Mouse (Mus musculus): ENCODE measurements around the gene Gm7861.
"Not testable (repeated sequence)": the region's sequence is repeated elsewhere in the genome, so short reads cannot be mapped to it uniquely, and the experiment has no call there.

The Gm7861 gene

DNA sequence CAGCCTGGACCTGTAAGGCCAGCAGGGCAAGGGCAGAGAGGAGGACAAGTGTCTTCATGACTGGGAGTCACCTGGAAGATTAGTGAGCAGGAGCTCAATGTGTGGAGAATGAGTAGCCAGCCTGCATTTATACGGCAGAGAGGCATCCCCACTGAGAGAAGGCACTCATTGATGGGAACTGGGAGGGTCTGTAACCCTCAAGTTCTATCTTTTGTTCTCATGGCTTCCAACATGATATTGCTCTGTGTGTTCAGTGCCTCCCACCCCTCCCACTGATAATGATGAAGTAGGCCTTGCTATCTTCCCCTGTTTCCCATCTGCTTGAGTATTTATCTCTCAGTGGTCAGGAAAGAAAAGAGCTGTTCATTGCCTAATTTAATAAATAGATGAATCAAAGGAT lies at the start of gene Gm7861:
Gm7861 (minus strand) TSS at position 101 of the 400 bp plus-strand sequence.
- DNase-seq, result not testable (repeated sequence)

DNA sequence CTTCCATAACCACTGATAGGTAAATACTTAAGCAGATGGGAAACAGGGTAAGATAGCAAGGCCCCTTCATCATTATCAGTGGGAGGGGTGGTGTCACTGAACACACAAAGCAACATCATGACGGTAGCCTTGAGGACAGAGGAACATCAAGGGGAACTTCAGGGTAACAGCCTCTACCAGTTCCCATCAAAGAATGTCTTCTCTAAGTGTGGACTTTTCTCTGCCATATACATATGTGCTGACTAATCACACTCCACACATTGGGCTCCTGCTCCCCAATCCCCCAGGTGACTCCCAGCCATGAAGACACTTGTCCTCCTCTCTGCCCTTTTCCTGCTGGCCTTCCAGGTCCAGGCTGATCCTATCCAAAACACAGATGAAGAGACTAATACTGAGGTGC lies 23.6 kb upstream of the Gm7861 start, which contains the start of gene Defa26:
Defa26 (plus strand) TSS at position 301 of the 400 bp plus-strand sequence.
- not testable (repeated sequence) for DNase-seq

DNA sequence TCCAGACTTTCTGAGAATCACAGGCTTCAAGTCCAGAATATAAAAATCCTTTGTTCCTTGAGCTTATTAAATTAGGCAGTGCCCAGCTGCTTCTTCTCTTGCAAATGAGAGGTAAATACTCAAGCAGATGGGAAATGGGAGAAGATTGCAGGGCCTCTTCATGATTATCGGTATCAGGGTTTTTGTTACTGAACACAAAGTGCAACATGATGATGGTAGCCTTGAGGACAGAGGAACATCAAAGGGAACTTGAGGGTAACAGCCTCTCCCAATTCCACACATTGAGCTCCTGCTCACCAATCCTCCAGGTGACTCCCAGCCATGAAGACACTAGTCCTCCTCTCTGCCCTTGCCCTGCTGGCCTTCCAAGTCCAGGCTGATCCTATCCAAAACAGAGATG lies 11.6 kb downstream of the Gm7861 start, which contains the start of gene Defa28:
Defa28 (plus strand) TSS at position 301 of the 400 bp plus-strand sequence.
- DNase-seq, result not testable (repeated sequence)

DNA sequence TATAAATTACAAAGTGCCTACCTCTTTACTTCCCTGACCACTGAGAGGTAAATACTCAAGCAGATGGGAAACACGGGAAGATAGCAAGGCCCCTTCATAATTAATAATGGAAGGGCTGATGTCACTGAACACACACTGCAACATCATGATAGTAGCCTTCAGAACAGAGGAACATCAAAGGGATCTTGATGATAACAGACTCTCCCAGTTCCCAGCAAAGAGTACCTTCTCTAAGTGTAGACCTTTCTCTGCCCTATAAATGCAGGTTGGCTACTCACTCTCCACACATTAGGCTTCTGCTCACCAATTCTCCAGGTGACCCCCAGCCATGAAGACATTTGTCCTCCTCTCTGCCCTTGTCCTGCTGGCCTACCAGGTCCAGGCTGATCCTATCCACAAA lies 29.2 kb downstream of the Gm7861 start, which contains the start of gene Defa37:
Defa37 (plus strand) TSS at position 301 of the 400 bp plus-strand sequence.
- not testable (repeated sequence) for DNase-seq
